Comparison of ENCODE assay signal across 8 mouse cellular contexts in genomic region chr19:5963883-5964562, GRCm38 (mm10). TPM values are rescaled to one million over a fixed set of nuclear protein-coding genes. Genes with fewer than 3 reads are reported as not detected.
A peak's percentile ranks its signal among the peaks of the same experiment; 100 is the strongest.
DNase-seq lines count a peak whose midpoint lies in the region; ATAC-seq lines count a peak whose summit lies in the region.

TSS of gene Pola2 (minus strand) at chr19:5964202.

- H3K27ac ChIP-seq in intestine, embryonic 14.5 days (ENCODE audit: low read depth) = peak within 1 kb of the TSS; percentile 71

- H3K36me3 ChIP-seq in intestine, embryonic 14.5 days (ENCODE audit: control insufficient read depth, insufficient read depth, low read length) = peaks cover 11% of the 10 kb centered on the region

- peak within 1 kb of the TSS; percentile 78 for H3K9ac ChIP-seq in intestine, embryonic 14.5 days (ENCODE audit: low read length)

- ATAC-seq in intestine, embryonic 14.5 days (replicated peaks; ENCODE audit: low FRiP score, low TSS enrichment, low read depth) = peak; percentile 82

- no peaks in the 10 kb centered on the region for H3K27me3 ChIP-seq in intestine, embryonic 14.5 days (replicated peaks; ENCODE audit: control insufficient read depth, insufficient read depth, low read length)

- intact Hi-C loops in left cerebral cortex, postnatal 14 days (cut with DNase I) = loop anchor here (2.0 kb wide), 2 partner anchors 55 to 81 kb away; no protein-coding TSS in a partner anchor

- under 1% methylated on average over 50 of the region's 50 CpGs for WGBS in intestine, embryonic 14.5 days

- H3K4me2 ChIP-seq in intestine, embryonic 14.5 days (ENCODE audit: low read length) = peak within 1 kb of the TSS; percentile 66

- DNase-seq in adipocyte (ENCODE audit: low spot score) = peak; percentile 84
- peak; percentile 92 for DNase-seq in embryo, embryonic 10 days (ENCODE audit: low spot score)
- DNase-seq in gastrocnemius, postnatal 25 days = peak; percentile 82
- DNase-seq in intestine, embryonic 14.5 days (ENCODE audit: low spot score) = peak; percentile 92
- DNase-seq in left cerebral cortex, postnatal 14 days (ENCODE audit: low spot score in 2 of 2) = peak; percentile 88 to 90
- DNase-seq in mesoderm, embryonic 11.5 days (ENCODE audit: low read depth, low spot score) = peak; percentile 92
- peak; percentile 75 to 77 for DNase-seq in right cerebral cortex, postnatal 36 days (ENCODE audit: low spot score in 2 of 2)
- peak; percentile 88 for DNase-seq in yolk sac, embryonic 10.5 days (ENCODE audit: low spot score)

- H3K4me1 ChIP-seq in intestine, embryonic 14.5 days (replicated peaks; ENCODE audit: control insufficient read depth, insufficient read depth, low read length) = peaks cover 18% of the 10 kb centered on the region

- peak within 1 kb of the TSS; percentile 87 for H3K4me3 ChIP-seq in intestine, embryonic 14.5 days (ENCODE audit: low read depth, low read length)

- no peaks in the 10 kb centered on the region for H3K9me3 ChIP-seq in intestine, embryonic 14.5 days (ENCODE audit: control insufficient read depth, low read length)

RNA-seq across cellular contexts. Expression of gene Pola2, which starts in this region (rescaled TPM):
- 10 to 100 TPM in 1 of 2 experiments, 1 to 10 TPM in 1; 9.2 to 10.8 TPM for total RNA-seq in gastrocnemius, postnatal 25 days (2021)
- polyA plus RNA-seq in intestine, embryonic 14.5 days (2014; fragmentation: Nextera tagmentation; extraction: Ambion mirVana) = 84.4 and 87.9 TPM in 2 replicates
- 1 to 10 TPM; 6.2 to 6.6 TPM for total RNA-seq in left cerebral cortex, postnatal 14 days (2021)

Comparison
In these comparisons a context has a peak if more than half of its experiments do, and no peak if none do; other contexts are left out.
1. Peak in every context shown above with its lines: DNase-seq, ATAC-seq, H3K4me3 ChIP-seq and H3K27ac ChIP-seq.